Mouse (Mus musculus) CH12.LX (cell line): ENCODE results near the gene Zg16. TPM values are rescaled to one million over a fixed set of nuclear protein-coding genes. Genes with fewer than 3 reads are reported as not detected.
A peak's percentile ranks its signal among the peaks of the same experiment; 100 is the strongest.

Experiments used
- DNase-seq: peaks from one replicate; pipeline ENCODE4 v3.0.0-alpha.2; 2013; ENCODE audit errors: extremely low read depth
- H3K27ac ChIP-seq: 2 replicates; pipeline ENCODE4 v1.5.1; 2012; ENCODE audit warnings: low read depth, mild to moderate bottlenecking, control low read depth, moderate library complexity; ENCODE audit not compliant: insufficient read depth
- H3K27me3 ChIP-seq: replicated peaks from 2 replicates; pipeline ENCODE3; 2012; ENCODE audit warnings: inconsistent platforms
- H3K36me3 ChIP-seq, 2 experiments: replicated peaks in 1 of 2; 2 replicates each; pipeline versions ENCODE3 to v1.6.1; 2012; ENCODE audit warnings: inconsistent platforms in 1 of 2, low read length in 1 of 2, mild to moderate bottlenecking in 1 of 2, mixed read lengths in 1 of 2, moderate library complexity in 1 of 2; ENCODE audit not compliant: control insufficient read depth in 1 of 2, insufficient read depth in 1 of 2
- H3K4me1 ChIP-seq, 2 experiments: 2 replicates each; pipeline ENCODE4 v1.6.1; 2012; ENCODE audit warnings: inconsistent platforms in 1 of 2, moderate library complexity in 1 of 2; ENCODE audit not compliant: insufficient read depth in 2 of 2, control insufficient read depth in 1 of 2
- H3K4me2 ChIP-seq: 2 replicates; pipeline ENCODE4 v1.6.1; 2012; ENCODE audit warnings: low read depth, mild to moderate bottlenecking, control low read depth; ENCODE audit not compliant: poor library complexity, insufficient read depth, severe bottlenecking
- H3K4me3 ChIP-seq, 3 experiments: fragments of 150-350 bp in 1 of 3; sonication (generic) in 1 of 3; replicated peaks in 1 of 3; 2 replicates each; pipeline versions ENCODE3 to v1.5.1; 2011 to 2012; ENCODE audit warnings: low read depth in 2 of 3, low read length in 2 of 3, mild to moderate bottlenecking in 2 of 3, moderate library complexity in 2 of 3, control low read depth in 1 of 3, improper control_type of control experiment in 1 of 3, inconsistent platforms in 1 of 3, mixed read lengths in 1 of 3; ENCODE audit not compliant: poor library complexity in 1 of 3
- H3K79me2 ChIP-seq: replicated peaks from 2 replicates; pipeline ENCODE4 v1.6.1; 2012; ENCODE audit warnings: mild to moderate bottlenecking, moderate library complexity; ENCODE audit not compliant: control insufficient read depth, poor library complexity, insufficient read depth, severe bottlenecking; ENCODE audit errors: extremely low read depth
- H3K9ac ChIP-seq: 2 replicates; pipeline ENCODE4 v1.6.1; 2012; ENCODE audit warnings: low read depth, mild to moderate bottlenecking, control low read depth, moderate library complexity; ENCODE audit not compliant: insufficient read depth
- H3K9me3 ChIP-seq: replicated peaks from 2 replicates; pipeline ENCODE3; 2012; ENCODE audit warnings: low read length, inconsistent platforms, mixed read lengths
- BHLHE40 ChIP-seq: IDR thresholded peaks from 2 replicates; pipeline ENCODE4 v1.6.1; 2011; ENCODE audit warnings: mild to moderate bottlenecking, low read depth, low read length, improper control_type of control experiment
- CHD1 ChIP-seq: IDR thresholded peaks from 2 replicates; pipeline ENCODE4 v1.6.1; 2012; ENCODE audit warnings: low read depth, low read length, improper control_type of control experiment, inconsistent platforms
- EP300 ChIP-seq: IDR thresholded peaks from 2 replicates; pipeline ENCODE4 v1.6.1; 2011; ENCODE audit warnings: low read length, improper control_type of control experiment
- GABPA ChIP-seq: IDR thresholded peaks from 2 replicates; pipeline ENCODE4 v1.6.1; 2012; ENCODE audit warnings: low read depth, low read length, improper control_type of control experiment, inconsistent platforms; ENCODE audit not compliant: insufficient replicate concordance
- IRF4 ChIP-seq: IDR thresholded peaks from 2 replicates; pipeline ENCODE4 v1.6.1; 2014; ENCODE audit warnings: low read depth, mild to moderate bottlenecking, inconsistent platforms, low read length, improper control_type of control experiment
- JUND ChIP-seq: conservative IDR thresholded peaks from 2 replicates; pipeline ENCODE4 v1.6.1; 2011; ENCODE audit warnings: low read depth, low read length, improper control_type of control experiment
- MAX ChIP-seq: IDR thresholded peaks from 2 replicates; pipeline ENCODE4 v1.6.1; 2011; ENCODE audit warnings: low read length, improper control_type of control experiment
- MEF2A ChIP-seq: IDR thresholded peaks from 2 replicates; pipeline ENCODE4 v1.6.1; 2014; ENCODE audit warnings: low read depth, mild to moderate bottlenecking, inconsistent platforms, low read length, improper control_type of control experiment, borderline replicate concordance
- MYC ChIP-seq: IDR thresholded peaks from 2 replicates; pipeline ENCODE4 v1.6.1; 2011; ENCODE audit warnings: low read depth, mild to moderate bottlenecking, improper control_type of control experiment, low read length
- PAX5 ChIP-seq: IDR thresholded peaks from 2 replicates; pipeline ENCODE4 v1.6.1; 2012; ENCODE audit warnings: low read length, inconsistent platforms, mixed read lengths
- POLR2AphosphoS2 ChIP-seq: IDR thresholded peaks from 2 replicates; pipeline ENCODE4 v1.6.1; 2011; ENCODE audit warnings: low read depth, low read length, improper control_type of control experiment
- RCOR1 ChIP-seq: conservative IDR thresholded peaks from 2 replicates; pipeline ENCODE4 v1.6.1; 2012; ENCODE audit warnings: low read depth, mild to moderate bottlenecking, inconsistent platforms, low read length, improper control_type of control experiment
- USF1 ChIP-seq: IDR thresholded peaks from 2 replicates; pipeline ENCODE4 v1.6.1; 2014; ENCODE audit warnings: low read depth, mild to moderate bottlenecking, inconsistent platforms, low read length, improper control_type of control experiment
- USF2 ChIP-seq: conservative IDR thresholded peaks from 2 replicates; pipeline ENCODE4 v1.6.1; 2011; ENCODE audit warnings: low read depth, low read length, improper control_type of control experiment
- dilution Hi-C: fragments of 300-500 bp; cut with MboI; formaldehyde crosslinking; loops from 2 replicates; pipeline ENCODE4 v1.14.3; 2020; ENCODE audit warnings: low sequenced_read_pairs; ENCODE audit not compliant: extremely low pct_unique_long_range_greater_than_20kb, extremely low pct_ligation_motif_present
- in situ Hi-C: fragments of 300-500 bp; cut with MboI; formaldehyde crosslinking; loops from 3 replicates; pipeline ENCODE4 v1.14.3; 2019; ENCODE audit warnings: low sequenced_read_pairs, low pct_ligation_motif_present, low pct_unique_long_range_greater_than_20kb, mixed read lengths
- polyA plus RNA-seq: library from polyadenylated mRNA; unstranded; fragments of >175 nt; gene quantifications from 2 replicates; pipeline ENCODE4 v1.2.1, GENCODE M21; 2012; ENCODE audit warnings: low read depth; ENCODE audit not compliant: insufficient read length
- total RNA-seq, 2 experiments: library from RNA; depleted of rRNA; stranded (reverse); fragments of 300-350 nt in 1 of 2; fragments of >200 nt in 1 of 2; gene quantifications; 2 replicates each; pipeline ENCODE4 v1.2.3; 2012 to 2014

Gene Zg16
- total and polyA plus RNA-seq, 3 experiments: not detected

DNA sequence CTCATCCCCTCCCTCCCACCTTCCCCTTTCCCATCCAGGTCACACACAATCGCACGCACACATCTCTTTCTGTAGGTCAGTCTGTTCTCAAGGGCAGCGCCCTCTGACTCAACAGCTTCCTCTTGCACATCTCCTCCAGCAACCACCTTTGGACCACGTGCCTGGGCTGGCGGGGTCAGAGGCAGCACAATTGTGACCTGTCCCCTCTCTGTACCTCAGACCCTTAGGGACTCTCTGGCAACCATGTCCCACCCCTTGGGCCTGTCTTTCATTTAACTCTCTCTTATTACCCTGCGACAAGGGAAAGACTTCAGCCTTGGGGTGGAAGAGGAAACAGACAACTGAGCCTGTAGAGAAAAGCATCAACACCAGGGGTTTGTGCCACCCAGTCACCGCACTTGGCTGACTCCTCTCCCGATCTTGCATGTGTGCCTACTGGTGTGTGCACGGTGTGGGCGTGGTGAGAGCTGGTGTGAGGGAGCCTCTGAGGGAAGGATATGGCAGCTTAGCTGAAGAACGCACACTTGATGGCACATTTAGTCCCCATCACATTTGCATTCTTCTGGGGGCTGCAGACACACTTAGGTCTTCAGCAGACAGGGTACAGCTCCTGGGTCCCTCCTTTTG is 47.8 kb upstream of the Zg16 start:
- H3K4me1 ChIP-seq: peaks cover 24 to 34% of the 10 kb centered on the region in 2 experiments
- TF ChIP-seq JUND (no peak), MYC (no peak), POLR2AphosphoS2 (no peak), BHLHE40 (peak; percentile 24; the same call in 1 of the 2 replicates), USF1 (peak; percentile 17; the same call in 1 of the 2 replicates), EP300 (no peak), PAX5 (no peak), MEF2A (no peak)
- H3K27ac ChIP-seq: peak overlapping the region; percentile 31; the same call in 1 of the 2 replicates
- H3K4me3 ChIP-seq: peak overlapping the region in 1 of 3 experiments; percentile 34
- H3K36me3 ChIP-seq: peaks cover 0 to 3% of the 10 kb centered on the region in 2 experiments
- no peaks in the 10 kb centered on the region for H3K27me3 ChIP-seq
- no peak overlapping the region for H3K4me2 ChIP-seq
- no peak for DNase-seq
- no peaks in the 10 kb centered on the region for H3K79me2 ChIP-seq
- dilution Hi-C loops (no loop called here), in situ Hi-C loops (loop anchor here (5.0 kb wide), 1 partner anchor 52 kb away; no protein-coding TSS in a partner anchor)
- H3K9ac ChIP-seq: no peak overlapping the region
- no peaks in the 10 kb centered on the region for H3K9me3 ChIP-seq

DNA sequence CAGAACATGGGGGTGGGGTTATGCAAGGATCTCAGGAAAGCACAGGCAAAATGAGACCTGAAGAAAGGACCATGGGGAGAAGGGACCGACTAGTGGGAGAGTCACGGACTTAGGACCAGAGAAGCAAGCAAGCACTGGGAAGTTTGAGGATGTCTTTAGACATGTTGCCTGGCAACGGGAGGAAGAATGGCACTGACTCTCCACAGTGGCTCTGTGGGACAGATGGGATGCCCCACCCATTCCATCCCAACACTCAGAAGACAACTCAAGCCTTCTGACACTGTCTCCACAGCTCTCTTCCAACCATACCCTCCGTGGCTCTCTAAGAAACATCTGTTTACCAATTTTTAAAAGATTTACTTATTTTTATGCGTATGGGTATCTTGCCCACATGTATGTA is 46.0 kb upstream of the Zg16 start:
- TF ChIP-seq CHD1 (no peak), GABPA (no peak), MAX (no peak), RCOR1 (no peak), IRF4 (no peak), USF2 (no peak)
- TF ChIP-seq, all 38 proteins: peak for 0
- Histone ChIP-seq H3K9me3 (no peaks in the 10 kb centered on the region), H3K27me3 (no peaks in the 10 kb centered on the region), H3K27ac (no peak overlapping the region), H3K4me2 (no peak overlapping the region), H3K79me2 (no peaks in the 10 kb centered on the region), H3K4me3 (no peak overlapping the region), H3K36me3 (peaks cover 0 to 3% of the 10 kb centered on the region in 2 experiments), H3K9ac (no peak overlapping the region), H3K4me1 (peaks cover 32 to 44% of the 10 kb centered on the region in 2 experiments)
- dilution Hi-C loops (no loop called here), in situ Hi-C loops (no loop called here)
- no peak for DNase-seq
